Mouse (Mus musculus): ENCODE data around the gene Lrrc8d. TPM values are rescaled to one million over a fixed set of nuclear protein-coding genes. Genes with fewer than 3 reads are reported as not detected.

Lrrc8d gene
- polyA plus RNA-seq, 1 experiment from 2014 or later, result 19.4 TPM

Other genes starting within 250 kb of the Lrrc8d start
- gene Lrrc8c, start 180.6 kb upstream of the Lrrc8d start, polyA plus RNA-seq (2015; fragmentation: Nextera tagmentation; extraction: Ambion mirVana), result 15.7 and 17.2 TPM in 2 replicates
- gene Zfp326, start 176.6 kb downstream of the Lrrc8d start, polyA plus RNA-seq (2015; fragmentation: Nextera tagmentation; extraction: Ambion mirVana), result 59.5 and 65.0 TPM in 2 replicates

Data from embryonic facial prominence, embryonic 13.5 days (tissue).